8 mouse cellular contexts compared by ENCODE assay signal in genomic region chr9:14784039-14785002, GRCm38 (mm10). TPM values are rescaled to one million over a fixed set of nuclear protein-coding genes. Genes with fewer than 3 reads are reported as not detected.
A peak's percentile ranks its signal among the peaks of the same experiment; 100 is the strongest.
DNase-seq lines count a peak whose midpoint lies in the region; ATAC-seq and TF ChIP-seq lines count a peak whose summit lies in the region.

TSS of gene Mre11a (plus strand) at chr9:14784654.
TSS of gene Ankrd49 (minus strand) at chr9:14784856.

- peak within 1 kb of the TSS; percentile 85 for H3K4me2 ChIP-seq in embryonic facial prominence, embryonic 13.5 days
- peak within 1 kb of the TSS; percentile 84 for H3K4me2 ChIP-seq in limb, embryonic 12.5 days
- H3K4me2 ChIP-seq in midbrain, embryonic 15.5 days: peak within 1 kb of the TSS; percentile 90

- H3K9ac ChIP-seq in embryonic facial prominence, embryonic 13.5 days: peak within 1 kb of the TSS; percentile 90
- peak within 1 kb of the TSS; percentile 75 for H3K9ac ChIP-seq in limb, embryonic 12.5 days (replicated peaks)
- peak within 1 kb of the TSS; percentile 92 for H3K9ac ChIP-seq in midbrain, embryonic 15.5 days

- TF ChIP-seq POLR2A in kidney, adult 2 months (IDR thresholded peaks at IDR 0.05; ENCODE audit: low read depth, low read length): no peak
- TF ChIP-seq POLR2A in spleen, adult 2 months (IDR thresholded peaks at IDR 0.05; ENCODE audit: low read depth, low read length): peak; percentile 72

- peak; percentile 99 for ATAC-seq in embryonic facial prominence, embryonic 13.5 days (ENCODE audit: insufficient number of reproducible peaks, insufficient read depth, low FRiP score, low TSS enrichment, low read depth)
- ATAC-seq in limb, embryonic 12.5 days (ENCODE audit: insufficient number of reproducible peaks, insufficient read depth, low FRiP score, low TSS enrichment, low read depth): peak; percentile 98
- peak; percentile 100 for ATAC-seq in midbrain, embryonic 15.5 days (replicated peaks)

- peak within 1 kb of the TSS; percentile 97 for H3K27ac ChIP-seq in embryonic facial prominence, embryonic 13.5 days
- H3K27ac ChIP-seq in kidney, adult 2 months (ENCODE audit: insufficient read depth, low read depth, low read length): peak within 1 kb of the TSS; percentile 96
- H3K27ac ChIP-seq in limb, embryonic 12.5 days: peak within 1 kb of the TSS; percentile 96
- H3K27ac ChIP-seq in midbrain, embryonic 15.5 days: peak within 1 kb of the TSS; percentile 98
- H3K27ac ChIP-seq in spleen, adult 2 months (ENCODE audit: insufficient read depth, low read length): peak within 1 kb of the TSS; percentile 97

- peak within 1 kb of the TSS; percentile 77 for H3K4me3 ChIP-seq in embryonic facial prominence, embryonic 13.5 days
- H3K4me3 ChIP-seq in kidney, adult 2 months (ENCODE audit: insufficient read depth, low read depth, low read length): peak within 1 kb of the TSS; percentile 99
- peak within 1 kb of the TSS; percentile 52 for H3K4me3 ChIP-seq in limb, embryonic 12.5 days (replicated peaks)
- peak within 1 kb of the TSS; percentile 95 for H3K4me3 ChIP-seq in midbrain, embryonic 15.5 days
- H3K4me3 ChIP-seq in spleen, adult 2 months (ENCODE audit: extremely low read depth, insufficient read depth, insufficient read length): peak within 1 kb of the TSS; percentile 95

- peaks cover 3% of the 10 kb centered on the region; the same call in 1 of the 2 replicates for H3K4me1 ChIP-seq in embryonic facial prominence, embryonic 13.5 days
- H3K4me1 ChIP-seq in kidney, adult 2 months (ENCODE audit: control insufficient read depth, insufficient read depth, low read length): no peaks in the 10 kb centered on the region
- peaks cover 8% of the 10 kb centered on the region for H3K4me1 ChIP-seq in limb, embryonic 12.5 days (replicated peaks)
- H3K4me1 ChIP-seq in midbrain, embryonic 15.5 days: peaks cover 10% of the 10 kb centered on the region
- no peaks in the 10 kb centered on the region for H3K4me1 ChIP-seq in spleen, adult 2 months (ENCODE audit: control insufficient read depth, insufficient read depth, insufficient read length)

- no peak for TF ChIP-seq CTCF in kidney, adult 2 months (conservative IDR thresholded peaks at IDR 0.05; ENCODE audit: insufficient read depth, insufficient read length, low read depth, low read length)
- no peak for TF ChIP-seq CTCF in spleen, adult 2 months (IDR thresholded peaks at IDR 0.05; ENCODE audit: extremely low read depth, insufficient read depth, insufficient read length, insufficient replicate concordance)

- no peaks in the 10 kb centered on the region for H3K9me3 ChIP-seq in embryonic facial prominence, embryonic 13.5 days
- no peaks in the 10 kb centered on the region for H3K9me3 ChIP-seq in limb, embryonic 12.5 days
- no peaks in the 10 kb centered on the region for H3K9me3 ChIP-seq in midbrain, embryonic 15.5 days

- no peaks in the 10 kb centered on the region for H3K27me3 ChIP-seq in embryonic facial prominence, embryonic 13.5 days
- no peaks in the 10 kb centered on the region for H3K27me3 ChIP-seq in kidney, adult 2 months (replicated peaks; ENCODE audit: control insufficient read depth, insufficient read depth, low read length)
- no peaks in the 10 kb centered on the region for H3K27me3 ChIP-seq in limb, embryonic 12.5 days
- H3K27me3 ChIP-seq in midbrain, embryonic 15.5 days (replicated peaks): no peaks in the 10 kb centered on the region
- no peaks in the 10 kb centered on the region for H3K27me3 ChIP-seq in spleen, adult 2 months (ENCODE audit: control insufficient read depth, insufficient read depth, low read length)

- H3K36me3 ChIP-seq in embryonic facial prominence, embryonic 13.5 days: peaks cover 43% of the 10 kb centered on the region
- H3K36me3 ChIP-seq in kidney, adult 2 months (ENCODE audit: control insufficient read depth, insufficient read depth, low read length): no peaks in the 10 kb centered on the region
- H3K36me3 ChIP-seq in limb, embryonic 12.5 days: peaks cover 51% of the 10 kb centered on the region
- peaks cover 10% of the 10 kb centered on the region; the same call in 1 of the 2 replicates for H3K36me3 ChIP-seq in midbrain, embryonic 15.5 days (replicated peaks)
- H3K36me3 ChIP-seq in spleen, adult 2 months (ENCODE audit: control insufficient read depth, insufficient read depth, low read length): peaks cover 21% of the 10 kb centered on the region

- WGBS in embryonic facial prominence, embryonic 13.5 days: under 1% methylated on average over 62 of the region's 62 CpGs
- WGBS in kidney, adult 2 months: under 1% methylated on average over 62 of the region's 62 CpGs
- under 1% methylated on average over 62 of the region's 62 CpGs for WGBS in limb, embryonic 12.5 days
- WGBS in midbrain, embryonic 15.5 days: under 1% methylated on average over 62 of the region's 62 CpGs
- WGBS in spleen, adult 2 months: under 1% methylated on average over 62 of the region's 62 CpGs

- DNase-seq in 3134 (ENCODE audit: extremely low read depth, insufficient read length, low spot score): peak; percentile 88
- DNase-seq in adrenal gland, postnatal 36 days: peak; percentile 91
- DNase-seq in heart, adult 18-20 months: peak; percentile 96 to 97
- peak; percentile 98 for DNase-seq in kidney, adult 2 months
- peak; percentile 87 to 93 for DNase-seq in spleen, adult 2 months (ENCODE audit: low read depth in 1 of 2, low spot score in 2 of 2)

RNA-seq across cellular contexts. Expression of gene Mre11a, which starts in this region (rescaled TPM):
- 10 to 100 TPM; 18.4 to 21.5 TPM for total RNA-seq in adrenal gland, postnatal 36 days (2021)
- 27.9 and 29.2 TPM in 2 replicates for polyA plus RNA-seq in embryonic facial prominence, embryonic 13.5 days (2015; fragmentation: Nextera tagmentation; extraction: Ambion mirVana)
- total RNA-seq in heart, adult 18-20 months (2021): 10 to 100 TPM; 11.2 to 12.1 TPM
- 3.1 and 3.5 TPM in 2 replicates for polyA plus RNA-seq in kidney, adult 2 months (2012; rRNA removed)
- 34.3 and 35.9 TPM in 2 replicates for polyA plus RNA-seq in limb, embryonic 12.5 days (2016; fragmentation: Nextera tagmentation; extraction: Ambion mirVana)
- 11.3 and 11.5 TPM in 2 replicates for polyA plus RNA-seq in midbrain, embryonic 15.5 days (2015; fragmentation: Nextera tagmentation; extraction: Ambion mirVana)
- 3.1 and 4.5 TPM in 2 replicates for polyA plus RNA-seq in spleen, adult 2 months (2012; rRNA removed)

RNA-seq across cellular contexts. Expression of gene Ankrd49, which starts in this region (rescaled TPM):
- 10 to 100 TPM; 12.2 to 16.0 TPM for total RNA-seq in adrenal gland, postnatal 36 days (2021)
- polyA plus RNA-seq in embryonic facial prominence, embryonic 13.5 days (2015; fragmentation: Nextera tagmentation; extraction: Ambion mirVana): 51.5 and 52.0 TPM in 2 replicates
- total RNA-seq in heart, adult 18-20 months (2021): 1 to 10 TPM; 6.7 to 7.2 TPM
- 4.0 and 5.0 TPM in 2 replicates for polyA plus RNA-seq in kidney, adult 2 months (2012; rRNA removed)
- polyA plus RNA-seq in limb, embryonic 12.5 days (2016; fragmentation: Nextera tagmentation; extraction: Ambion mirVana): 43.9 and 46.0 TPM in 2 replicates
- polyA plus RNA-seq in midbrain, embryonic 15.5 days (2015; fragmentation: Nextera tagmentation; extraction: Ambion mirVana): 26.6 and 29.3 TPM in 2 replicates
- polyA plus RNA-seq in spleen, adult 2 months (2012; rRNA removed): 4.8 and 5.6 TPM in 2 replicates

Comparison
In these comparisons a context has a peak if more than half of its experiments do, and no peak if none do; other contexts are left out.
1. Peak in every context shown above with its lines: DNase-seq, ATAC-seq, H3K4me3 ChIP-seq and H3K27ac ChIP-seq.